Mouse (Mus musculus): ENCODE data around the gene Tarsl2. TPM values are rescaled to one million over a fixed set of nuclear protein-coding genes. Genes with fewer than 3 reads are reported as not detected.
A peak's percentile ranks its signal among the peaks of the same experiment; 100 is the strongest.

The Tarsl2 gene
- total and polyA plus RNA-seq, 3 experiments, result 9.8 to 33.4 (median 29.8) TPM

DNA sequence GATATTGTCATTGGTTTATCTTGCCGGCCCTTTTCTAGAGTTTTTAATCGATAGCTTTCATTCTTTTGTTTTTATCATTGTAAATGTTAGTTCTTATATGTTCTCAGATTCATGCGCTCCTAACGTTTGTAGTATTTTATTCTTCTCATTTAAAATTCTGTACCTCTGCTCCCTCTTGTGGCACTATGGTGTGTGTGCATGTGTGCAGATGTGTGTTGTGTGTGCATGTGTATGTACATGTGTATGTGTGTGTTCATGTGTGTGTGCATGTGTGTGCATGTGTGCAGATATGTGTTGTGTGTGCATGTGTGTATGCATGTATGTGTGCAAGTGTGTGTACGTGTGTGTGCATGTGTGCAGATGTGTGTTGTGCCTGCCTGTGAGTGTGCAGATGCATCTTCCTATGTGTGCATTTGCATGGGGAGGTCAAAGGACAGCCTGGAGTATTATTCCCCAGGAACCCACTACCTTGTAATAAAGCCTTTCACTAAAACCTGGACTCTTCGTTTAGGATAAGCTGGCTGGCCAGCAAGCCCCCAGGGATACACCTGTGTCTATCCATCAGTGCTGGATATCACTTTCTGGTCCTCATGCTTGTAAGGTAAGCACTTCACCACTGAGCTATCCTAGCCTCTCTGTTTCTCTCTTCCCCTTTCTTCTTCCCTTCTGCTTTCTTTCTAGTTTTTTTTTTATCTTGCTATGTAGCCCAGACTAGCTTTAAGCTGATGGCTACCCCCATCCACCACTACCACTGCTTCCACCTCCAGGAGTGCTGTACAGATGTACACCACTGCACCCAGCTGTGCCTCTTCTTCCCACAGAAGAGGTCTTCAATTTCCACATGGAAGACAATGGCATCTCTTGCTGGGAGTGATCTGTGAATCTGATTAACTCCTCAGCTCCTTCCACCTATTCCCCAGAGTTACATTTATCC is 2.1 kb upstream of the Tarsl2 start:
- Histone ChIP-seq H3K4me3 (no peak overlapping the region), H3K4me1 (ENCODE audit: control insufficient read depth, insufficient read depth, low read length) (peaks cover 2% of the 10 kb centered on the region; the same call in 1 of the 2 replicates), H3K36me3 (ENCODE audit: control insufficient read depth, insufficient read depth, low read length) (no peaks in the 10 kb centered on the region), H3K27me3 (ENCODE audit: control insufficient read depth, insufficient read depth, low read length) (no peaks in the 10 kb centered on the region), H3K27ac (no peak overlapping the region), H3K9ac (ENCODE audit: low read depth, low read length) (no peak overlapping the region), H3K79me2 (replicated peaks; ENCODE audit: control insufficient read depth, insufficient read depth, low read length) (no peaks in the 10 kb centered on the region)
- no peak for DNase-seq
- intact Hi-C loops (cut with DNase I), result loop anchor here (5.0 to 10.0 kb wide), 2 partner anchors 50 to 328 kb away; partner anchors contain the start of gene Tm2d3
- TF ChIP-seq EP300 (IDR thresholded peaks at IDR 0.05; ENCODE audit: insufficient read depth, low read depth, low read length) (no peak), CTCF (IDR thresholded peaks at IDR 0.05) (peak; percentile 64)
- 72% methylated on average over 6 of the region's 6 CpGs for WGBS

DNA sequence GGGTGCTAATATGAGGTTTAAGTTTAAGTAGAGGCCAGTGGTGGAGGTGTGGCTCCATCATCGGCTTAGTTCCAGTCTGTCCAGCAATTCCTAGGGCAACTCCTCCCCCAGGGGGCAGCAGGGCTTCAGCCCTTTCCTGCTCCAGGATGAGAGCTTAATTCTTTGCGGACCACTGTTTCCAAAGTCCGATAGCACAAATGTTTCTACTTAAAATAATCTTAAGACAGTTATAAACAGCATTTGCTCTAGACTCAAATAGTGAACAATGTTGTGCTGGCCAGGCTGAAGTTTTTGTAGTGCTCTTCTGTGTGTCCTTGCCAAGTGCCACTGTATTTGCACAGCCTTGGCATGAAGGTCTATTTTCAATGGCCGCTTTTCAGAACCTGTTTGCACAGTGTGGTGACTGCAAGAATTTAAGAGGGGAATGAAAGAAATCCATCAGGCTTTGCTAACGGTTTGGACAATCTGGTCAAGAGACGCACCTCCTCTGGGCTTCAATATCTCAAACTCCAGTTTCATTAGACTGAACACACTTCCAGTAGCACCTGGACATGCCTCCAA is 757 bp upstream of the Tarsl2 start:
- no peaks in the 10 kb centered on the region for H3K79me2 ChIP-seq (replicated peaks; ENCODE audit: control insufficient read depth, insufficient read depth, low read length)
- WGBS, result 20% methylated on average over 6 of the region's 6 CpGs
- no peak overlapping the region for H3K27ac ChIP-seq
- no peak for TF ChIP-seq CTCF (IDR thresholded peaks at IDR 0.05)
- TF ChIP-seq POLR2A (IDR thresholded peaks at IDR 0.05; ENCODE audit: insufficient read depth, low read depth, low read length), result no peak
- no peak for TF ChIP-seq EP300 (IDR thresholded peaks at IDR 0.05; ENCODE audit: insufficient read depth, low read depth, low read length)
- DNase-seq, result no peak
- peaks cover 2% of the 10 kb centered on the region; the same call in 1 of the 2 replicates for H3K4me1 ChIP-seq (ENCODE audit: control insufficient read depth, insufficient read depth, low read length)
- H3K4me3 ChIP-seq, result peak overlapping the region; percentile 81
- intact Hi-C loops (cut with DNase I), result loop anchor here (5.0 to 10.0 kb wide), 2 partner anchors 48 to 329 kb away; partner anchors contain the start of gene Tm2d3
- H3K9ac ChIP-seq (ENCODE audit: low read depth, low read length), result no peak overlapping the region
- H3K27me3 ChIP-seq (ENCODE audit: control insufficient read depth, insufficient read depth, low read length), result no peaks in the 10 kb centered on the region
- no peaks in the 10 kb centered on the region; the same call in 1 of the 2 replicates for H3K36me3 ChIP-seq (ENCODE audit: control insufficient read depth, insufficient read depth, low read length)

DNA sequence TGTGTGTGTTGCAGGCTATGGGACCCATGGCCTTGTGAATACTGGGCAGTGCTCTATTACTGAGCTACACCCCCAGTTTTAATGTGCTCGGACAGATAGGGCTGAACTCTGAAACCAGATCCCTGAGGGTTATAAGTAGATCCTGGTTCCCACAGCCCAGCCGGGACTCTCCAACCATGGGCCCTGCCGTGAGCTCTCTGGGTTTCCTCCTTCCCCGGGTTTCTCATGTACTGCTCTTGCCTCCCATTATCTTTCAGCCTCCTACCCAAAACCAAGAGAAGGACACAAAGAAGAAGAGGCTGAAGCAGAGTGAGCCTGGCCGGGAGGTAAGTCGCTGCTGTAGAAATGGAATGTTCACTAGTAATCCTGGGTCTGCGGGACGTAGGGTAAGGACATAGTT is 1.3 kb downstream of the Tarsl2 start:
- H3K36me3 ChIP-seq (ENCODE audit: control insufficient read depth, insufficient read depth, low read length), result no peaks in the 10 kb centered on the region; the same call in 1 of the 2 replicates
- H3K4me3 ChIP-seq, result no peak overlapping the region
- 81% methylated on average over 8 of the region's 8 CpGs for WGBS
- no peaks in the 10 kb centered on the region for H3K79me2 ChIP-seq (replicated peaks; ENCODE audit: control insufficient read depth, insufficient read depth, low read length)
- H3K27ac ChIP-seq, result no peak overlapping the region
- peaks cover 2% of the 10 kb centered on the region; the same call in 1 of the 2 replicates for H3K4me1 ChIP-seq (ENCODE audit: control insufficient read depth, insufficient read depth, low read length)
- intact Hi-C loops (cut with DNase I), result loop anchor here (10.0 kb wide), 1 partner anchor 331 kb away; no protein-coding TSS in a partner anchor
- no peak overlapping the region for H3K9ac ChIP-seq (ENCODE audit: low read depth, low read length)
- no peak for DNase-seq
- TF ChIP-seq EP300 (IDR thresholded peaks at IDR 0.05; ENCODE audit: insufficient read depth, low read depth, low read length) (no peak), POLR2A (IDR thresholded peaks at IDR 0.05; ENCODE audit: insufficient read depth, low read depth, low read length) (no peak), CTCF (IDR thresholded peaks at IDR 0.05) (no peak)
- no peaks in the 10 kb centered on the region for H3K27me3 ChIP-seq (ENCODE audit: control insufficient read depth, insufficient read depth, low read length)

DNA sequence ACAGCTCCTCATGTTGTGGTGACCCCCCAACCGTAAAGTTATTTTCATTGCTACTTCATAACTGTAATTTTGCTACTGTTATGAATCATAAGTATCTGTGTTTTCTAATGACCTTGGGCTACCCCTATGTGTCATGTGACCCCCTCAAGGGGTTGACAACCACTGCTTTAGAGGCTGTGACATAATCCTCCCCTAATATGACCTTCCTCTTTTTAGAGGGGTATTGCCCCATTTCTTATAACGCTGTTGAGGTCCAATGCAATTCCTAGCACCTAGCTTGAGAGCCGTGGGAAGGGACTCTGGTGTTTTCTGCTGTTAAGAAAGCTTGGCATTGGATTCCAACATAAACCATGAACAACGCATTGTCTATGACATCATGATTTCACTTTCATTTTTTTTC is 6.0 kb downstream of the Tarsl2 start:
- Histone ChIP-seq H3K36me3 (ENCODE audit: control insufficient read depth, insufficient read depth, low read length) (no peaks in the 10 kb centered on the region; the same call in 1 of the 2 replicates), H3K79me2 (replicated peaks; ENCODE audit: control insufficient read depth, insufficient read depth, low read length) (no peaks in the 10 kb centered on the region), H3K9ac (ENCODE audit: low read depth, low read length) (no peak overlapping the region), H3K27me3 (ENCODE audit: control insufficient read depth, insufficient read depth, low read length) (no peaks in the 10 kb centered on the region), H3K27ac (no peak overlapping the region), H3K4me1 (ENCODE audit: control insufficient read depth, insufficient read depth, low read length) (no peaks in the 10 kb centered on the region), H3K4me3 (no peak overlapping the region)
- intact Hi-C loops (cut with DNase I), result no loop called here
- DNase-seq, result no peak
- WGBS, result 86% methylated on average over 4 of the region's 4 CpGs
- no peak for TF ChIP-seq EP300 (IDR thresholded peaks at IDR 0.05; ENCODE audit: insufficient read depth, low read depth, low read length)
- TF ChIP-seq CTCF (IDR thresholded peaks at IDR 0.05), result no peak
- no peak for TF ChIP-seq POLR2A (IDR thresholded peaks at IDR 0.05; ENCODE audit: insufficient read depth, low read depth, low read length)

DNA sequence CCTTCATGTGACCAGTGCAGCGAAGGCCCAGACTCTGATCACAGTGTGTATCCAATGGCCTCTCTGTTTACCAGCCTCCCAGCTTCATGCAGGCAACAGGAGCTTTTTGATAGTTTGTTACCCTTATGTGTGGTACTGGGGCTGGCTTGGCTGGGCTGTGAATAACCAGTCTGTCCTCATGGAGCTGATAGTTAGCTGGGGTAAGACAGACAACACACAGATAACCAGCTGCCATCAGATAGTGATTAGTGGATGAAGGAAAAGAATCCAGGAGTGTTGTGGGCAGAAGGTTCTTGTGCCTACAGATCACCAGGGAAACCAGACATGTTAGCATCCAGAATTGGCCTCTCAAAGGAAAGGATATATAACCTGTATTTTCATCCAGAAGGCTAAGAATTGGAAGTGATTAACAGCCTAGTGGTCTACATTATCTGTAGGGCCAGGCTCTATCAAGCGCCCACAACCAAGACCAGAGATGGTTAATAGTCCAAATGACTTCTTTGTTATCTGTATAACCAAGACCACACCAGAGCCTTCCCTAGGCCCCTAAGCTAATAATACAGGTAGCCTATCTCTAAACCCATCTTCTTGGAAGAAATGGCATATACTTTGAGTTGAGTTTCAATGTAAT is 12.9 kb downstream of the Tarsl2 start:
- DNase-seq, result no peak
- intact Hi-C loops (cut with DNase I), result no loop called here
- no peaks in the 10 kb centered on the region for H3K36me3 ChIP-seq (ENCODE audit: control insufficient read depth, insufficient read depth, low read length)

More for the DNA sequence above, 12.9 kb downstream of the Tarsl2 start:
- Histone ChIP-seq H3K9ac (ENCODE audit: low read depth, low read length) (no peak overlapping the region), H3K27ac (no peak overlapping the region), H3K4me1 (ENCODE audit: control insufficient read depth, insufficient read depth, low read length) (no peaks in the 10 kb centered on the region), H3K4me3 (no peak overlapping the region), H3K79me2 (replicated peaks; ENCODE audit: control insufficient read depth, insufficient read depth, low read length) (no peaks in the 10 kb centered on the region), H3K27me3 (ENCODE audit: control insufficient read depth, insufficient read depth, low read length) (no peaks in the 10 kb centered on the region)
- no peak for TF ChIP-seq POLR2A (IDR thresholded peaks at IDR 0.05; ENCODE audit: insufficient read depth, low read depth, low read length)
- 92% methylated on average over 2 of the region's 2 CpGs for WGBS

All from heart, adult 2 months (tissue).